Mouse (Mus musculus) megakaryocyte-erythroid progenitor cell, adult 5 weeks (primary cell): ENCODE measurements around the gene Wdr20rt. TPM values are rescaled to one million over a fixed set of nuclear protein-coding genes. Genes with fewer than 3 reads are reported as not detected.

Experiments
- polyA plus RNA-seq: library from polyadenylated mRNA; stranded (reverse); fragments of >175 nt; gene quantifications from 2 replicates; pipeline ENCODE4 v1.2.3, GENCODE M21; 2012

Gene Wdr20rt
- 0.05 TPM in 1 of 2 replicates, not detected in the other for polyA plus RNA-seq

DNA sequence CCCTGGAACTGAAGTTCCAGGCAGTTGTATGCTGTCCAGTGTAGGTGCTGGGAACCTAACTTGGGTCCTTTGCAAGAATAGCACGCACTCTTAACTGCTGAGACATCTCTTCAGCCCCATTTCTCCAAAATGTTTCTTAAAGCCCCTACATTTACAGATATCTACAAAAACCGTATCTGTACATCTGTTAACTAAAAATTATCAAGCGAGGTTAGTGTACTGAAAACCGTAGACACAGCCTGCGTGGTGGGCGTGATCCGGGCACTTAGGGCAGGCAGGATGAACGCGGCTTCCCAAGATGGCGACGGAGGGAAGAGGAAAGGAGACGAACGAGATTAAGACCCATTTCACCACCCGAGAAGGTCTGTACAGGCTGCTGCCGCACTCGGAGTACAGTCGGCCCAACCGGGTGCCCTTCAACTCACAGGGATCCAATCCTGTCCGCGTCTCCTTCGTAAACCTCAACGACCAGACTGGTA is at the start of gene Wdr20rt:
Gene Wdr20rt (plus strand): TSS at position 51 of the 479 bp plus-strand sequence.

Other genes with a start within 250 kb of the Wdr20rt start
- 12.8 and 13.3 TPM in 2 replicates for gene Prpf39, start 189.2 kb upstream of the Wdr20rt start, polyA plus RNA-seq
- 129 and 152 TPM in 2 replicates for gene Fkbp3, start 151.5 kb upstream of the Wdr20rt start, polyA plus RNA-seq
- gene Fancm, start 149.9 kb upstream of the Wdr20rt start, polyA plus RNA-seq: 2.4 TPM in 2 replicates
- gene Mis18bp1, start 52.9 kb upstream of the Wdr20rt start, polyA plus RNA-seq: 3.4 and 4.4 TPM in 2 replicates